Mouse (Mus musculus) kidney, adult 11 months (tissue): ENCODE results near the gene Tgm7.

Experiments used
- DNase-seq: peaks from one replicate; pipeline ENCODE4 v3.0.0; 2022

Tgm7 gene

GRCm38 (mm10) chr2:121069506-121069905, 40.1 kb downstream of the Tgm7 start:
- no peak for DNase-seq

- no peak for DNase-seq
These were observed 42.5 kb downstream of the Tgm7 start for GRCm38 (mm10) chr2:121067116-121067515.

- DNase-seq: no peak
These were observed 48.3 kb downstream of the Tgm7 start for GRCm38 (mm10) chr2:121061315-121061714.

- DNase-seq: no peak
These were observed 51.6 kb downstream of the Tgm7 start for GRCm38 (mm10) chr2:121057997-121058396.

- DNase-seq: no peak
These were observed 53.7 kb downstream of the Tgm7 start for GRCm38 (mm10) chr2:121055915-121056314.

GRCm38 (mm10) chr2:121054060-121054459, 55.5 kb downstream of the Tgm7 start:
- no peak for DNase-seq

GRCm38 (mm10) chr2:121052176-121052575, 57.4 kb downstream of the Tgm7 start:
- DNase-seq: no peak

- no peak for DNase-seq
These were observed 63.9 kb downstream of the Tgm7 start for GRCm38 (mm10) chr2:121045653-121046052.
